Mouse (Mus musculus) heart, embryonic 14.5 days (tissue): Measurements from ENCODE around the gene Ldlrad3. TPM values are rescaled to one million over a fixed set of nuclear protein-coding genes. Genes with fewer than 3 reads are reported as not detected.

ENCODE experiments used
- ATAC-seq: fragments of 200-750 bp; cut with Nextera tagmentation; 2 replicates; pipeline ENCODE4 v1.8.0; 2017; ENCODE audit warnings: low read depth, moderate TSS enrichment; ENCODE audit not compliant: insufficient number of reproducible peaks, insufficient read depth, low FRiP score
- H3K27ac ChIP-seq, 2 experiments: fragments of 200-500 bp in 1 of 2; fragments of 300-500 bp in 1 of 2; sonication (generic) in 1 of 2; replicated peaks in 1 of 2; 2 replicates each; pipeline ENCODE4 v1.5.1; 2012 to 2014; ENCODE audit warnings: low read depth in 2 of 2, low read length in 2 of 2, control low read depth in 1 of 2, mild to moderate bottlenecking in 1 of 2, mixed read lengths in 1 of 2; ENCODE audit not compliant: control insufficient read depth in 1 of 2, insufficient read depth in 1 of 2
- H3K27me3 ChIP-seq: fragments of 300-500 bp; sonication (generic); 2 replicates; pipeline ENCODE4 v1.6.1; 2014; ENCODE audit warnings: mild to moderate bottlenecking, low read length, control low read depth; ENCODE audit not compliant: control insufficient read depth, insufficient read depth
- H3K36me3 ChIP-seq: fragments of 300-500 bp; sonication (generic); 2 replicates; pipeline ENCODE4 v1.6.1; 2014; ENCODE audit warnings: mild to moderate bottlenecking, control low read depth, low read length, mixed read lengths; ENCODE audit not compliant: control insufficient read depth, insufficient read depth
- H3K4me1 ChIP-seq, 2 experiments: fragments of 200-500 bp in 1 of 2; fragments of 300-500 bp in 1 of 2; sonication (generic) in 1 of 2; 2 replicates each; pipeline ENCODE4 v1.6.1; 2012 to 2014; ENCODE audit warnings: low read length in 2 of 2, control low read depth in 1 of 2, mixed read lengths in 1 of 2; ENCODE audit not compliant: control insufficient read depth in 2 of 2, insufficient read depth in 2 of 2
- H3K4me2 ChIP-seq: fragments of 300-500 bp; sonication (generic); 2 replicates; pipeline ENCODE4 v1.6.1; 2014; ENCODE audit warnings: mild to moderate bottlenecking, low read length
- H3K4me3 ChIP-seq, 2 experiments: fragments of 200-500 bp in 1 of 2; fragments of 300-500 bp in 1 of 2; sonication (generic) in 1 of 2; 2 replicates each; pipeline ENCODE4 v1.5.1; 2012 to 2014; ENCODE audit warnings: low read length in 2 of 2, mild to moderate bottlenecking in 2 of 2, control low read depth in 1 of 2, low read depth in 1 of 2, moderate library complexity in 1 of 2; ENCODE audit not compliant: control insufficient read depth in 1 of 2, insufficient read depth in 1 of 2
- H3K9ac ChIP-seq: fragments of 300-500 bp; sonication (generic); 2 replicates; pipeline ENCODE4 v1.6.1; 2014; ENCODE audit warnings: mild to moderate bottlenecking, low read length
- H3K9me3 ChIP-seq: fragments of 300-500 bp; sonication (generic); 2 replicates; pipeline ENCODE4 v1.6.1; 2016; ENCODE audit warnings: low read length, control low read depth; ENCODE audit not compliant: control insufficient read depth
- WGBS: fragments of 180-500 bp; shearing (Covaris S2); extraction: QIAGEN DNeasy Blood & Tissue Kit; methylation state at CpG from one replicate; pipeline ENCODE4 v1.1.7; 2014; 5-methylcytosine and 5-hydroxymethylcytosine counted together
- polyA plus RNA-seq: library from polyadenylated mRNA; unstranded; fragments of >200 nt; fragmentation: Nextera tagmentation; extraction: Ambion mirVana; gene quantifications from 2 replicates; pipeline ENCODE4 v1.2.1, GENCODE M21; 2014

Gene Ldlrad3
- polyA plus RNA-seq, 1 experiment from 2014 or later, result 13.7 TPM

DNA sequence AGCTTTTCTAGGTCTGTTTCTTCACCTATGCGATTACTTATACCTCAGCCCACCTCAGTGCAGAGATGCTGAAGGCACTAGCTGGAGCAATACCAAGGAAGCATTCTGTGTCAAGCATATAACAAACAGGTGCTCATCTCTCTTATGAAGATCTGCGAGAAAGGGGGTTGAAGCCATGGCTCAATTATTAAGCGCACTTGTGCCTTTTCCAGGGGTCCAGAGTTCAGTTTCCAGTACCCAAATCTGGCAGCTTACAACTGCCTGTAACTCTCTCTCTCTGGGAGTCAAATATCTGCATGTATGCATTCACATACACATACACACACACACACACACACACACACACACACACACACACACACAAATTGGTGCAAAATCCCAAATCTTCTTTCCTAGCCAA is 72.4 kb downstream of the Ldlrad3 start:
- ATAC-seq, result no peak
- Histone ChIP-seq H3K36me3 (no peaks in the 10 kb centered on the region), H3K9me3 (no peaks in the 10 kb centered on the region), H3K27me3 (no peaks in the 10 kb centered on the region), H3K27ac (no peak overlapping the region; a peak in 1 of 4 replicates), H3K9ac (no peak overlapping the region), H3K4me1 (peaks cover 23 to 35% of the 10 kb centered on the region in 2 experiments), H3K4me3 (no peak overlapping the region), H3K4me2 (peak overlapping the region; percentile 14; the same call in 1 of the 2 replicates)
- 86% methylated on average over 3 of the region's 3 CpGs for WGBS

GRCm38 (mm10) chr2:102113323-102113722 is 72.9 kb downstream of the Ldlrad3 start:
- Histone ChIP-seq H3K9ac (0 out of 2 replicates have a peak overlapping the region, but pooled peaks have one; percentile 3), H3K9me3 (no peaks in the 10 kb centered on the region), H3K27me3 (no peaks in the 10 kb centered on the region), H3K36me3 (no peaks in the 10 kb centered on the region), H3K27ac (peak overlapping the region in 1 of 2 experiments; percentile 37; a peak in 1 of 4 replicates), H3K4me1 (peaks cover 23 to 35% of the 10 kb centered on the region in 2 experiments), H3K4me3 (no peak overlapping the region), H3K4me2 (peak overlapping the region; percentile 14; the same call in 1 of the 2 replicates)
- 13% methylated on average over 12 of the region's 12 CpGs for WGBS
- ATAC-seq, result peak; percentile 18; the same call in 1 of the 2 replicates

DNA sequence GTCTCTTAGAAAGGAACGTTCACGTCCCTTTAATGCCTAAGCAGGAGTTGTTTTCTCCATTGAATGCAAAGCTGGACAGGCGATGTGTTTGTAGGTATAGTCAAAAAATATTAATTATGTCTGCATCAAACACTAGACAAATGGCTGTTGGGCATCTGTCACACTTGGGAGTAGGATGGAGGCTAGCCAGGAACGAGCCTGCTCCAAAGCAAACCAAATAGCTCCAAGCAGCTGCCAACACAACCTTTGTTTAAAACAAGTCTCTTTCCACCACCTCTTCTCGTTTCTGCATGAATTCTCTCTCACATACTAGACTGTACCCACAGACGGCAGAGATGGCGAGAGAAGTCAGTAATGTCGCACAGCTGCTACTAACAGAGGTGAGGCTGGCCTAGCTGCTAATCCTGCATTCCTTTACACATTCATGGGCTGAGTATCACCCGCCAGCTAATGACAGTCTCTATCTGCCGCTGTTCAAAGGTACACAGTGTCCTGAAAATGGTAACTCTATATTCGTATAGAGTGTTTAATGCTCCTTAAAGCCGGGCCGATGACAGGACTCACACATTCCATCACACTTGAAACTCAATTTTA is 74.2 kb downstream of the Ldlrad3 start:
- Histone ChIP-seq H3K9me3 (no peaks in the 10 kb centered on the region), H3K27ac (0 out of 4 replicates have a peak overlapping the region, but pooled peaks of 1 of the 2 experiments have one; percentile 14), H3K4me1 (peaks cover 19 to 26% of the 10 kb centered on the region in 2 experiments), H3K4me3 (no peak overlapping the region), H3K9ac (no peak overlapping the region), H3K4me2 (no peak overlapping the region), H3K27me3 (no peaks in the 10 kb centered on the region), H3K36me3 (no peaks in the 10 kb centered on the region)
- WGBS, result 51% methylated on average over 13 of the region's 13 CpGs
- ATAC-seq, result no peak

DNA sequence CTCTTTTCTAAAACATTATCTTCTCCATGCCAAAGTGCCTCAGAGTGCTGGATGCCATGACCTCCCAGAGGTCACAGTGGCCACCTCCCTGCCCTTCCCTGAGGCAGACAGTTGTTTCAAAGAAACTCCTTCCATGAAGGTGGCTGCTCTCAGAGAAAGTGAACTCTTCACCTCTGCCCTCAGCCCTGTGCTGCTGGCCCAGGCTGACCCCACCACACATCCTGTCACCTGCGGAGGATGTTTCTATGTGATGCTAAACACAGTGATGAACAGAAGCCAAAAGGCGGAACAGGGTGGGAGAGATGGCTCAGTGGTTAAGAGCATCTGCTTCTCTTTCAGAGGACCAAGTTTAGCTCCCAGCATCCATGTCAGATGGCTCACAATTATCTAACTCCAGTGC is 75.9 kb downstream of the Ldlrad3 start:
- 93% methylated on average over 2 of the region's 2 CpGs for WGBS
- Histone ChIP-seq H3K4me2 (no peak overlapping the region), H3K9me3 (no peaks in the 10 kb centered on the region), H3K4me1 (peaks cover 19 to 22% of the 10 kb centered on the region in 2 experiments), H3K27me3 (no peaks in the 10 kb centered on the region), H3K9ac (no peak overlapping the region), H3K27ac (no peak overlapping the region), H3K4me3 (no peak overlapping the region), H3K36me3 (no peaks in the 10 kb centered on the region)
- no peak for ATAC-seq

DNA sequence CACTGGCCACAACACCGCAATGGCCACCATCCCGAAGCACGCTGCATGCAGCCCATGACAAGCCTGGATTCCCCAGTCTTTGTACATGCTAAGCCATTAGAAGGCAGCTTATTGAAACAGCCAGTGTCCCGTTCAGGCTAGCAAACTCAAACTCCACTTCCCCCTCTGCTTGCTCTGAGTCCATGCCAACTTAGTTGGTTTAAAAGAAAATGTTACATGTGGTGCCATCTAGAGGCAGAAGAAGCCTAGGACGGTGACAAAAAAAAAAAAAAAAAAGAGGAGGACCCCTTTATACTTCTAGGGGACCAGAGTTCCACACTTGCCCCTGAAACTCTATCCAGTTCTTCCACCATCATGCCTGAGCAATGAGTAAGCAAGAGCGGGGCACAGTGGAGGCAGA is 78.9 kb downstream of the Ldlrad3 start:
- Histone ChIP-seq H3K27me3 (no peaks in the 10 kb centered on the region), H3K4me2 (no peak overlapping the region), H3K4me3 (no peak overlapping the region), H3K4me1 (peaks cover 13 to 20% of the 10 kb centered on the region in 2 experiments), H3K9me3 (no peaks in the 10 kb centered on the region), H3K27ac (no peak overlapping the region), H3K9ac (no peak overlapping the region), H3K36me3 (no peaks in the 10 kb centered on the region)
- 59% methylated on average over 6 of the region's 6 CpGs for whole genome bisulfite sequencing
- no peak for ATAC-seq

DNA sequence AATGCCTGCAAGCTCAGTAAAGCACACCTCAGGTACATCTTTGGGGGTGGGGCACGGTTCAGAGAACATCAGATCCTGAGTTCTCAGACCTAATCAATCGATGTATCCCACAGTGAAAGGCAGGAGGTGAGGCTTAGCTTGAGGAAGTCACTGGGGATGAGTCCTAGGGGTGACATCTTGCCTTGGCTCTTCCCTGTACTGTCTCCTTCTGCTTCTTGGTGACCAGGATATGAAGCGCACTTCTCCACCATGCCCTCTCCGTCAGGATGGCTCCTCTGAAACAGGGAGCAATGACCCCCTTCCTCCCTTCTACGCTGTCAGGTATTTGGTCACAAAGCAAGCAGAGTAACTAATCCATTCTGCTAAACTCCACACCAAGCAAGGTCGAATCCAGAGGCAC is 79.5 kb downstream of the Ldlrad3 start:
- Histone ChIP-seq H3K36me3 (no peaks in the 10 kb centered on the region), H3K4me3 (no peak overlapping the region), H3K9ac (no peak overlapping the region), H3K4me2 (no peak overlapping the region), H3K27me3 (no peaks in the 10 kb centered on the region), H3K9me3 (no peaks in the 10 kb centered on the region), H3K27ac (no peak overlapping the region), H3K4me1 (peaks cover 14 to 18% of the 10 kb centered on the region in 2 experiments)
- 88% methylated on average over 6 of the region's 6 CpGs for WGBS
- no peak for ATAC-seq

DNA sequence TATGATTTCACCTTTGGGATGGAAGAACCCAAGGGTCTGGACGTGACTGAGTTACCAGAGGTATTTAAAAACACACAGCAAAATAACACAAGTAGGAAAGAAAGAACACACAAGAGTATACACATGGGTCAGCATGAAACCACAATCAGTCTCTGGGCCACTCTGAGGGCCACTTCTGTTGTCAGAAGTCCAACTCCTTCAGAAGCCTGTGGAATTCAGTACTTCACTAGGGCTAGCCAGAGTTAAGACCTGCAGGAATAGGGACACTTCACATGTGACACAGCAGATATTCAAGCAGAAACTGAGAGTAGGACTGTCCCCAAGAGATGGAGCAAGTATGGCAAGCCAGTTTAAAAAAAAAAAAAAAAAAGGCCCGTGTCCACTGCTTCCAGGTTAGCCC is 80.7 kb downstream of the Ldlrad3 start:
- Histone ChIP-seq H3K9me3 (no peaks in the 10 kb centered on the region), H3K4me2 (no peak overlapping the region), H3K4me3 (no peak overlapping the region), H3K9ac (no peak overlapping the region), H3K4me1 (peaks cover 14 to 21% of the 10 kb centered on the region in 2 experiments), H3K36me3 (no peaks in the 10 kb centered on the region), H3K27me3 (no peaks in the 10 kb centered on the region), H3K27ac (no peak overlapping the region)
- WGBS, result 74% methylated on average over 2 of the region's 2 CpGs
- ATAC-seq, result no peak

DNA sequence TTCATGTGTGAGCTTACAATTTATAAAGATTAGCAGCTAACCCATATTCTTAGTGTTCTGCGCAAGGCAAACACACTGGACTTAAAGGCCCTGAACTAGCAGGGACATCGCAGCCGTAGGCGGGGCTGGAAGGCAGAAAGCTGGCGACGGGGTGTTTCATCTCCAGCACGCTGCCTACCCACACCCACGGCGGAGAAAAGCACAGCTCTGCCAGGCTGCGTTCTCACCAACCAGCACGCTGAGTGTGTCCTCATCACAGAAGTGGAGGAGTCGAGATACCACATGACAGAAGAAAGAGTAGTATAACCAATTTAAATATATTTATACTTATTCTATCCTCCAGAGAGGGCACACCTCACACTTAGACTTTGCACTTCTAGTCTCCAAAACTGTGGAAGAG is 82.2 kb downstream of the Ldlrad3 start:
- Histone ChIP-seq H3K9me3 (no peaks in the 10 kb centered on the region), H3K27ac (no peak overlapping the region), H3K36me3 (no peaks in the 10 kb centered on the region), H3K4me3 (no peak overlapping the region), H3K9ac (no peak overlapping the region), H3K4me1 (peaks cover 14 to 24% of the 10 kb centered on the region in 2 experiments), H3K27me3 (no peaks in the 10 kb centered on the region), H3K4me2 (no peak overlapping the region)
- WGBS, result 81% methylated on average over 12 of the region's 12 CpGs
- no peak for ATAC-seq
